Mouse (Mus musculus): ENCODE measurements around the gene Olfr1232.

The Olfr1232 gene

DNA sequence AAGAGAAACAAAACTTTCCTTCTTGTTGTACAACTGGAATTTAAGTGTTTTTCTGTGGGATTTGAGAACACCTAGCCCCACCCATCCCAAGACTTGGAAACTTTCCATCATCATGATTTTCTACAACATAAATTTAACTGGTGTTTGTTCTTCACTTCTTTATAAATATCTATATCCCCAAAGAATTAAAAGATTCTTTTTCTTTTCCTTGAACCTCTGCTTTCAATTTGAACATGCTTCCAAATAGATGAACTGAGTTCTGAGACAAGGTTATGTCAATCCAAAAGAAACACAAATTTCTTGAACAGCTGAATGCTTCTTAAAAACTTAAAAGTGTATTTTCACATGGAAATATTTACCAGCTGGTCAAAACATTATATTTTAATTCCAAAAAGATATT lies at the start of gene Olfr1232:
Gene Olfr1232 (minus strand): TSS at position 101 of the 400 bp plus-strand sequence.
- no peak for DNase-seq (ENCODE audit: low read depth in 1 of 2, low spot score in 2 of 2)

DNA sequence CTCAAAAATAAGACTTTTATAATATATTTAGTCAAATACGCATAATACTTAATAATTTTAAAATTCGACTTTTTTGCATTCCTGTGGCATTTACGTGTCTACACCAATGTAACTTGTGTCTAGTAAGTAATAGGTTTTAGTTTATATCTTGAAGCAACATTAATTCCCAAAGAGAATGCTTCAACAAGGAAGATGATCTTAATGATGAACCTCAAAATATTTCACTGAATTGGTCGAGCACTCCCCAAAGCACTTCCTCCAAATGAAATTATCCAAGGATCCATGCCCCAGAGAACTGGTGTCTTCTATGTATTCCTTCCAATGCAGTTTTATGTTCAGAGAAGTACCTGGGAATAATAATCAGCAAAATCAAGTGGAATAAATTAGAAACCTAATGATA lies 35.3 kb upstream of the Olfr1232 start, which contains the start of gene Olfr1234:
Gene Olfr1234 (minus strand): TSS at position 101 of the 400 bp plus-strand sequence.
- DNase-seq (ENCODE audit: low read depth in 1 of 2, low spot score in 2 of 2) = no peak

DNA sequence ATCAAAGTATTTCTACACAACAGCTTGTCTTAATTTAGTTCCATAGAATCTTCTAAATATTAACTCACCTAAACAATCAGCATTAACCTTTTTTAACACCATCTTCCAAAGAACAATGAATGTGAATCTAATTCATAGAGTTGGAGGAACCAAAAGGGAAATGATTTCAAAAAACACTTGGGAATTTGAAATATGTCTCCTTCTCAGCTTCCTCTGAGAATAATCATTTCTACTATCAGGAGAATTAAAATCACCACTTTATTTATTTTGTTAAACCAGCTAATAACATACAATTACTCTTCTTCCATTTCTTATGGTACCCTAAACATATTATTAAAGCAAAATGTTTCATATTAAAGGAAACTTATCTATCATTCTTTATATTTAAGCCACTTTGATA lies 12.8 kb upstream of the Olfr1232 start, which contains the start of gene Olfr1233:
Gene Olfr1233 (minus strand): TSS at position 101 of the 400 bp plus-strand sequence.
- DNase-seq (ENCODE audit: low read depth in 1 of 2, low spot score in 2 of 2) = no peak

DNA sequence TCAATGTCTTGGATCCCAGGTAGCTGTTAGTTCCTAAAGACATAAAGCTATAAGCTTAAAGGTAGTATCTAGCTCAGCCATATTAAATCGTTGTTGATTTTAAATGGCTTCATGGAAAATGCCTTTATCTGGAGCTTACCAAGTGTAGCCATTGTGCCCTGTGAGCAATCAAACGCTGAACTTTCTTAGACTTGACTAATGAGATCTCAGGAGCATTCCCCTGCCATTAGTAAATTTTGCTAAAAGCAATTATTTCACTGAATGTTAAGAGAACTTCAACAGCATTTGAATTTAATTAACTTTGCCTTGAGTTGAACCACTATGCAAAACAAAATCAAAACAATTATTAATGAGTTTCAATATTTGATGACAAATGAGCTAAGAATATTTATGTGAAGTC lies 22.5 kb downstream of the Olfr1232 start, which contains the start of gene Olfr1231:
Gene Olfr1231 (minus strand): TSS at position 101 of the 400 bp plus-strand sequence.
- DNase-seq (ENCODE audit: low read depth in 1 of 2, low spot score in 2 of 2) = no peak

DNA sequence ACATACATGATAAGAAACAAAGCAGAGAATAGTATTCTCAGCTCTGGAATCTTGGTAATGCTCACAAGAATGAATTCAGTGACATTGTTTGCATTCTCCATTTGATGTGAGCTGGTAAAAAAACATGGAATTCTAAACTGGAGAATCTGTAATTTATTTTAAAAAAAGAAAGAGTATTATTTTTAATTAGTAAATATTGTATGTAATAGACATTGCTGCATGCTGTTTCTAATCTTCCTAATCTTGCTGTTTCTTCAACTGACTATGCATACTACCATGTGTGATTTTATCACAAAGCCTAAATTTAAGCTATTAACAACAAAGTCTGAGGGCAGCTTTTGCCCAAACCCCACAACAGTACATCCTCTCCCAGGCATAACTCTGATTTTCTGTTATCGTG lies 32.3 kb downstream of the Olfr1232 start, which contains the start of gene Olfr1230:
Gene Olfr1230 (minus strand): TSS at position 101 of the 400 bp plus-strand sequence.
- DNase-seq (ENCODE audit: low read depth in 1 of 2, low spot score in 2 of 2) = no peak

DNA sequence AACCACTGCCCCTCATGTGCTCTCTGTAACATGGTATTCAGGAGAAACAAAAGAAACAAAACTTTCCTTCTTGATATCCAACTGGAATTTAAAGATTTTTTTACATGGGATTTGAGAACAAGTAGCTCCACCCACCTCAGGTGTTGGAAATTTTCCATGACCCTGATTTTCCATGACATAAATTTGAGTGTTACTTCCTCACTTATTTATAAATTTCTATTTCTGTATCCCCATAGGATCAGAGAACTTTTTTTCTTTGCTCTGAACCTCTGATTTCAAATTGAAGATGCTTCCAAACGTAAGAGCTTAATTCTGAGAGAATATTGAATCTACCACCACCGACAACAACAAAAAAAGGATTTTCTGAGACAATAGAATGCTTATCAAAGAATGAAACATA lies 41.6 kb downstream of the Olfr1232 start, which contains the start of gene Olfr1229:
Gene Olfr1229 (minus strand): TSS at position 101 of the 400 bp plus-strand sequence.
- no peak for DNase-seq (ENCODE audit: low read depth in 1 of 2, low spot score in 2 of 2)

Measured in monocyte, adult 2 months (primary cell).